Comparison of ENCODE assay signal across 8 mouse cellular contexts in the genomic region with DNA sequence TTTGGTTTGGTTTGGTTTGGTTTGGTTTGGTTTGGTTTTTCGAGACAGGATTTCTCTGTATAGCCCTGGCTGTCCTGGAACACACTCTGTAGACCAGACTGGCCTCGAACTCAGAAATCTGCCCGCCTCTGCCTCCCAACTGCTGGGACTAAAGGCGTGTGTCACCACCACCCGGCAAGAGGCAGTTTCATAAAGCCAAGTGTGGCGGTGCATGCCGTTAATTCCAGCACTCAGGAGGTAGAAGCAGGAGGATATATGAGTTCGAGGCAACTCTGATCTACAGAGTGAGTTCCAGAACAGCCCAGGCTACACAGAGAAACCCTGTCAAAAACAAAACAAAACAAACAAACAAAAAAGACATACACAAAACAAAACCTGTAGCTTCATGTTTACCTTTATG. TPM values are rescaled to one million over a fixed set of nuclear protein-coding genes. Genes with fewer than 3 reads are reported as not detected.
DNase-seq lines count a peak whose midpoint lies in the region; ATAC-seq and TF ChIP-seq lines count a peak whose summit lies in the region.
"Not testable (repeated sequence)": the region's sequence is repeated elsewhere in the genome, so short reads cannot be mapped to it uniquely, and the experiment has no call there.

No protein-coding gene starts in this region.

- not testable (repeated sequence) for H3K9ac ChIP-seq in forebrain, embryonic 13.5 days; heart, embryonic 14.5 days (ENCODE audit: low read length); limb, embryonic 11.5 days (ENCODE audit: low read length); lung, embryonic 14.5 days; midbrain, embryonic 16.5 days (ENCODE audit: low read depth, low read length)

- WGBS in forebrain, embryonic 13.5 days, result 90% methylated on average over 8 of the region's 8 CpGs
- 90% methylated on average over 8 of the region's 8 CpGs for WGBS in heart, embryonic 14.5 days
- 85% methylated on average over 7 of the region's 8 CpGs for WGBS in limb, embryonic 11.5 days
- 89% methylated on average over 8 of the region's 8 CpGs for WGBS in lung, embryonic 14.5 days
- WGBS in midbrain, embryonic 16.5 days, result 92% methylated on average over 8 of the region's 8 CpGs

- not testable (repeated sequence) for H3K9me3 ChIP-seq in forebrain, embryonic 13.5 days (replicated peaks); heart, embryonic 14.5 days (ENCODE audit: control insufficient read depth, low read length); limb, embryonic 11.5 days (ENCODE audit: control insufficient read depth, low read length); lung, embryonic 14.5 days (ENCODE audit: low read depth, low read length); midbrain, embryonic 16.5 days (replicated peaks; ENCODE audit: control insufficient read depth, low read length, poor library complexity, severe bottlenecking)

- not testable (repeated sequence) for H3K36me3 ChIP-seq in forebrain, embryonic 13.5 days (ENCODE audit: poor library complexity, severe bottlenecking); heart, embryonic 14.5 days (ENCODE audit: control insufficient read depth, insufficient read depth, low read length); limb, embryonic 11.5 days (ENCODE audit: control insufficient read depth, insufficient read depth, low read length); lung, embryonic 14.5 days (ENCODE audit: insufficient read depth); midbrain, embryonic 16.5 days (ENCODE audit: control insufficient read depth, insufficient read depth, low read length); testis, adult 2 months (ENCODE audit: control insufficient read depth, insufficient read depth, low read length)

- H3K27ac ChIP-seq in bone marrow macrophage, adult 2 months (ENCODE audit: insufficient read depth, low read depth, low read length); forebrain, embryonic 13.5 days; heart, embryonic 14.5 days (replicated peaks in 1 of 2; ENCODE audit: control insufficient read depth in 1 of 2, insufficient read depth in 1 of 2, low read depth in 2 of 2, low read length in 2 of 2); limb, embryonic 11.5 days (replicated peaks; ENCODE audit: low read depth, low read length); lung, embryonic 14.5 days (ENCODE audit: low read depth); midbrain, embryonic 16.5 days (ENCODE audit: low read length); testis, adult 2 months (ENCODE audit: control insufficient read depth, insufficient read depth, low read depth, low read length): not testable (repeated sequence)

- peak overlapping the region; percentile 73 for H3K4me2 ChIP-seq in forebrain, embryonic 13.5 days
- peak overlapping the region; percentile 81 for H3K4me2 ChIP-seq in heart, embryonic 14.5 days (ENCODE audit: low read length)
- H3K4me2 ChIP-seq in limb, embryonic 11.5 days (ENCODE audit: low read depth, severe bottlenecking), result peak overlapping the region; percentile 56; the same call in 1 of the 2 replicates
- H3K4me2 ChIP-seq in lung, embryonic 14.5 days, result peak overlapping the region; percentile 69
- peak overlapping the region; percentile 59 for H3K4me2 ChIP-seq in midbrain, embryonic 16.5 days (ENCODE audit: low read length)

- not testable (repeated sequence) for ATAC-seq in forebrain, embryonic 13.5 days; heart, embryonic 14.5 days (ENCODE audit: insufficient number of reproducible peaks, insufficient read depth, low FRiP score, low read depth); limb, embryonic 11.5 days (ENCODE audit: insufficient number of reproducible peaks, low FRiP score, low TSS enrichment, low read depth); lung, embryonic 14.5 days (ENCODE audit: insufficient read depth); midbrain, embryonic 16.5 days

- H3K4me1 ChIP-seq in bone marrow macrophage, adult 2 months (ENCODE audit: control insufficient read depth, insufficient read depth, low read length), result peaks cover 13% of the 10 kb centered on the region
- H3K4me1 ChIP-seq in forebrain, embryonic 13.5 days; heart, embryonic 14.5 days (ENCODE audit: control insufficient read depth in 2 of 2, insufficient read depth in 2 of 2, low read length in 2 of 2); limb, embryonic 11.5 days (ENCODE audit: control insufficient read depth, insufficient read depth, low read length); lung, embryonic 14.5 days (ENCODE audit: insufficient read depth); midbrain, embryonic 16.5 days (ENCODE audit: control insufficient read depth, insufficient read depth, low read length); testis, adult 2 months (ENCODE audit: control insufficient read depth, insufficient read depth, low read length): not testable (repeated sequence)

- H3K27me3 ChIP-seq in forebrain, embryonic 13.5 days; heart, embryonic 14.5 days (ENCODE audit: control insufficient read depth, insufficient read depth, low read length); limb, embryonic 11.5 days (ENCODE audit: control insufficient read depth, insufficient read depth, low read length); lung, embryonic 14.5 days (ENCODE audit: insufficient read depth, low read length); midbrain, embryonic 16.5 days (ENCODE audit: control insufficient read depth, insufficient read depth, low read depth, low read length); testis, adult 2 months (ENCODE audit: control insufficient read depth, insufficient read depth, low read length): not testable (repeated sequence)

- not testable (repeated sequence) for TF ChIP-seq CTCF in bone marrow macrophage, adult 2 months (IDR thresholded peaks at IDR 0.05; ENCODE audit: low read depth, low read length); lung, embryonic 14.5 days (IDR thresholded peaks at IDR 0.05; ENCODE audit: low read depth); testis, adult 2 months (IDR thresholded peaks at IDR 0.05; ENCODE audit: control insufficient read depth, insufficient read depth, insufficient replicate concordance, low read depth, low read length)

- TF ChIP-seq POLR2A in bone marrow macrophage, adult 2 months (IDR thresholded peaks at IDR 0.05; ENCODE audit: borderline replicate concordance, low read depth, low read length); testis, adult 2 months (IDR thresholded peaks at IDR 0.05; ENCODE audit: control insufficient read depth, low read depth, low read length): not testable (repeated sequence)

- peak; percentile 68 for DNase-seq in induced T-regulatory cell, adult 2 months (ENCODE audit: low read depth)
- not testable (repeated sequence) for DNase-seq in limb, embryonic 11.5 days (ENCODE audit: low spot score); lung, embryonic 14.5 days

- peak overlapping the region; percentile 20; the same call in 1 of the 2 replicates for H3K4me3 ChIP-seq in bone marrow macrophage, adult 2 months (ENCODE audit: insufficient read depth, low read length)
- peak overlapping the region; percentile 61 for H3K4me3 ChIP-seq in forebrain, embryonic 13.5 days
- not testable (repeated sequence) for H3K4me3 ChIP-seq in heart, embryonic 14.5 days (ENCODE audit: control insufficient read depth in 1 of 2, insufficient read depth in 1 of 2, low read depth in 1 of 2, low read length in 2 of 2); midbrain, embryonic 16.5 days (ENCODE audit: low read depth, low read length)
- peak overlapping the region; percentile 61; the same call in 1 of the 2 replicates for H3K4me3 ChIP-seq in limb, embryonic 11.5 days (ENCODE audit: low read depth, low read length)
- H3K4me3 ChIP-seq in lung, embryonic 14.5 days (ENCODE audit: low read depth, low read length), result peak overlapping the region; percentile 64; the same call in 1 of the 2 replicates
- peak overlapping the region; percentile 73 for H3K4me3 ChIP-seq in testis, adult 2 months (ENCODE audit: control insufficient read depth, low read depth, low read length)

RNA-seq across cellular contexts. Expression of gene Nfkbiz, which starts 1.0 kb away (rescaled TPM):
- 60.3 and 61.0 TPM in 2 replicates for polyA plus RNA-seq in bone marrow macrophage, adult 2 months (2012; ENCODE audit: insufficient read depth, insufficient read length, missing spikeins)
- polyA plus RNA-seq in forebrain, embryonic 13.5 days (2015; fragmentation: Nextera tagmentation; extraction: Ambion mirVana), result 1.0 and 1.6 TPM in 2 replicates
- 2.7 and 3.1 TPM in 2 replicates for polyA plus RNA-seq in heart, embryonic 14.5 days (2014; fragmentation: Nextera tagmentation; extraction: Ambion mirVana)
- polyA plus RNA-seq in limb, embryonic 11.5 days (2014; fragmentation: Nextera tagmentation; extraction: Ambion mirVana), result 4.1 and 4.4 TPM in 2 replicates
- polyA plus RNA-seq in lung, embryonic 14.5 days (2014; fragmentation: Nextera tagmentation; extraction: Ambion mirVana), result 5.8 and 6.3 TPM in 2 replicates
- 1.1 and 1.3 TPM in 2 replicates for polyA plus RNA-seq in midbrain, embryonic 16.5 days (2015; fragmentation: Nextera tagmentation; extraction: Ambion mirVana)
- 4.5 and 4.6 TPM in 2 replicates for polyA plus RNA-seq in testis, adult 2 months (2012; rRNA removed)

RNA-seq across cellular contexts. Expression of gene Nxpe3, which starts 57.4 kb away (rescaled TPM):
- 0.20 TPM in 2 replicates for polyA plus RNA-seq in bone marrow macrophage, adult 2 months (2012; ENCODE audit: insufficient read depth, insufficient read length, missing spikeins)
- 1.1 and 1.2 TPM in 2 replicates for polyA plus RNA-seq in forebrain, embryonic 13.5 days (2015; fragmentation: Nextera tagmentation; extraction: Ambion mirVana)
- 0.50 and 0.72 TPM in 2 replicates for polyA plus RNA-seq in heart, embryonic 14.5 days (2014; fragmentation: Nextera tagmentation; extraction: Ambion mirVana)
- polyA plus RNA-seq in limb, embryonic 11.5 days (2014; fragmentation: Nextera tagmentation; extraction: Ambion mirVana), result 0.94 and 1.0 TPM in 2 replicates
- polyA plus RNA-seq in lung, embryonic 14.5 days (2014; fragmentation: Nextera tagmentation; extraction: Ambion mirVana), result 1.4 and 1.7 TPM in 2 replicates
- polyA plus RNA-seq in midbrain, embryonic 16.5 days (2015; fragmentation: Nextera tagmentation; extraction: Ambion mirVana), result 1.8 and 2.0 TPM in 2 replicates
- polyA plus RNA-seq in testis, adult 2 months (2012; rRNA removed), result 8.5 and 8.8 TPM in 2 replicates
